Mouse (Mus musculus) MEL-GATA-1-ER (cell line): ENCODE data around the gene Wdr47.
"Not testable (repeated sequence)": the region's sequence is repeated elsewhere in the genome, so short reads cannot be mapped to it uniquely, and the experiment has no call there.

Experiments used
- DNase-seq: peaks from one replicate; pipeline ENCODE4 v3.0.0-alpha.2; 2012; ENCODE audit warnings: low read depth; ENCODE audit errors: extremely low read depth

The Wdr47 gene

GRCm38 (mm10) chr3:108634761-108635160, 43.7 kb downstream of the Wdr47 start:
- no peak for DNase-seq

GRCm38 (mm10) chr3:108639412-108639811, 48.3 kb downstream of the Wdr47 start:
- no peak for DNase-seq

- no peak for DNase-seq
Observed at GRCm38 (mm10) chr3:108640998-108641397, 49.9 kb downstream of the Wdr47 start.

GRCm38 (mm10) chr3:108644856-108645255, 53.8 kb downstream of the Wdr47 start:
- no peak for DNase-seq

GRCm38 (mm10) chr3:108646036-108646435, 55.0 kb downstream of the Wdr47 start:
- DNase-seq, result no peak

- DNase-seq, result not testable (repeated sequence)
Observed at GRCm38 (mm10) chr3:108647681-108648080, 56.6 kb downstream of the Wdr47 start.

- DNase-seq, result peak; percentile 33
Observed at GRCm38 (mm10) chr3:108652866-108653642, 62.0 kb downstream of the Wdr47 start.

- DNase-seq, result peak; percentile 88
Observed at GRCm38 (mm10) chr3:108653710-108654379, 62.8 kb downstream of the Wdr47 start, which contains the start of gene Clcc1. Clcc1 (plus strand) TSS chr3:108653913.

- peak; percentile 66 for DNase-seq
Observed at GRCm38 (mm10) chr3:108654566-108654965, 63.5 kb downstream of the Wdr47 start.

GRCm38 (mm10) chr3:108655486-108655885, 64.4 kb downstream of the Wdr47 start:
- no peak for DNase-seq

GRCm38 (mm10) chr3:108658612-108659011, 67.5 kb downstream of the Wdr47 start:
- no peak for DNase-seq

- DNase-seq, result peak; percentile 37
Observed at GRCm38 (mm10) chr3:108660941-108661340, 69.9 kb downstream of the Wdr47 start.

- no peak for DNase-seq
Observed at GRCm38 (mm10) chr3:108676616-108677015, 85.5 kb downstream of the Wdr47 start.

- DNase-seq, result no peak
Observed at GRCm38 (mm10) chr3:108681004-108681403, 89.9 kb downstream of the Wdr47 start.

- not testable (repeated sequence) for DNase-seq
Observed at GRCm38 (mm10) chr3:108683597-108683996, 92.5 kb downstream of the Wdr47 start.

GRCm38 (mm10) chr3:108685701-108686100, 94.6 kb downstream of the Wdr47 start:
- no peak for DNase-seq

- no peak for DNase-seq
Observed at GRCm38 (mm10) chr3:108689015-108689441, 97.9 kb downstream of the Wdr47 start.

GRCm38 (mm10) chr3:108689446-108689845, 98.4 kb downstream of the Wdr47 start:
- no peak for DNase-seq

- DNase-seq, result no peak
Observed at GRCm38 (mm10) chr3:108689979-108690378, 98.9 kb downstream of the Wdr47 start.

GRCm38 (mm10) chr3:108694321-108694720, 103.2 kb downstream of the Wdr47 start:
- DNase-seq, result no peak
